Mouse (Mus musculus): ENCODE measurements around the gene Slc2a6. TPM values are rescaled to one million over a fixed set of nuclear protein-coding genes. Genes with fewer than 3 reads are reported as not detected.

Slc2a6 gene
- total and polyA plus RNA-seq, 3 experiments, result 22.1 to 55.9 (median 43.3) TPM

- TF ChIP-seq NELFE (IDR thresholded peaks at IDR 0.05; ENCODE audit: low read depth, low read length) (peak; percentile 67), E2F4 (IDR thresholded peaks at IDR 0.05; ENCODE audit: insufficient replicate concordance, low read depth, low read length) (no peak), CHD2 (IDR thresholded peaks at IDR 0.05; ENCODE audit: low read length) (no peak), USF2 (conservative IDR thresholded peaks at IDR 0.05; ENCODE audit: low read depth, low read length) (no peak), POLR2A (IDR thresholded peaks at IDR 0.05; ENCODE audit: low read depth, low read length) (peak; percentile 89), ZC3H11A (IDR thresholded peaks at IDR 0.05; ENCODE audit: low read depth, low read length) (no peak), IRF4 (IDR thresholded peaks at IDR 0.05; ENCODE audit: low read depth, low read length) (peak; percentile 6; the same call in 1 of the 2 replicates), ELF1 (IDR thresholded peaks at IDR 0.05; ENCODE audit: low read depth, low read length) (peak; percentile 36), TCF12 (IDR thresholded peaks at IDR 0.05; ENCODE audit: low read depth, low read length) (no peak), MAZ (IDR thresholded peaks at IDR 0.05; ENCODE audit: low read depth, low read length) (peak; percentile 27; the same call in 1 of the 2 replicates), ZNF384 (IDR thresholded peaks at IDR 0.05; ENCODE audit: low read depth, low read length) (no peak), SIN3A (IDR thresholded peaks at IDR 0.05; ENCODE audit: low read length) (peak; percentile 87), TBP (conservative IDR thresholded peaks at IDR 0.05; ENCODE audit: low read depth, low read length) (no peak), SMC3 (IDR thresholded peaks at IDR 0.05; ENCODE audit: low read depth, low read length) (no peak), KAT2A (IDR thresholded peaks at IDR 0.05; ENCODE audit: insufficient replicate concordance, low read length) (no peak), ZKSCAN1 (IDR thresholded peaks at IDR 0.05; ENCODE audit: borderline replicate concordance, low read depth, low read length) (no peak), BHLHE40 (IDR thresholded peaks at IDR 0.05; ENCODE audit: low read depth, low read length) (peak; percentile 11; the same call in 1 of the 2 replicates)
These were observed 18.0 kb downstream of the Slc2a6 start, which contains the start of gene Cacfd1 (continued) for GRCm38 (mm10) chr2:27009714-27010244.

GRCm38 (mm10) chr2:27007701-27008100 is 20.1 kb downstream of the Slc2a6 start:
- peaks cover 8% of the 10 kb centered on the region for H3K79me2 ChIP-seq (replicated peaks; ENCODE audit: control insufficient read depth, extremely low read depth, insufficient read depth, poor library complexity, severe bottlenecking)
- H3K4me3 ChIP-seq (replicated peaks in 1 of 3; ENCODE audit: low read depth in 2 of 3, low read length in 2 of 3, poor library complexity in 1 of 3), result no peak overlapping the region
- H3K27ac ChIP-seq (ENCODE audit: insufficient read depth, low read depth), result no peak overlapping the region
- dilution Hi-C loops (cut with MboI; ENCODE audit: extremely low pct_ligation_motif_present, extremely low pct_unique_long_range_greater_than_20kb, low sequenced_read_pairs), result no loop called here
- peaks cover 2% of the 10 kb centered on the region for H3K9me3 ChIP-seq (replicated peaks; ENCODE audit: low read length)
- peaks cover 0 to 7% of the 10 kb centered on the region in 2 experiments for H3K36me3 ChIP-seq (replicated peaks in 1 of 2; ENCODE audit: control insufficient read depth in 1 of 2, insufficient read depth in 1 of 2, low read length in 1 of 2)
- TF ChIP-seq MXI1 (IDR thresholded peaks at IDR 0.05; ENCODE audit: low read depth, low read length) (no peak), KAT2A (IDR thresholded peaks at IDR 0.05; ENCODE audit: insufficient replicate concordance, low read length) (no peak), TCF12 (IDR thresholded peaks at IDR 0.05; ENCODE audit: low read depth, low read length) (no peak), IRF4 (IDR thresholded peaks at IDR 0.05; ENCODE audit: low read depth, low read length) (no peak)
- in situ Hi-C loops (cut with MboI; ENCODE audit: low pct_ligation_motif_present, low pct_unique_long_range_greater_than_20kb, low sequenced_read_pairs), result loop anchor here (5.0 kb wide), 1 partner anchor 35 kb away; the partner anchor contains the start of gene Adamts13
- H3K4me2 ChIP-seq (ENCODE audit: insufficient read depth, low read depth, poor library complexity, severe bottlenecking), result no peak overlapping the region
- no peak for DNase-seq (ENCODE audit: extremely low read depth)
- H3K4me1 ChIP-seq (ENCODE audit: control insufficient read depth in 1 of 2, insufficient read depth in 2 of 2), result peaks cover 12 to 27% of the 10 kb centered on the region in 2 experiments
- H3K27me3 ChIP-seq (replicated peaks), result peaks cover 19% of the 10 kb centered on the region
- no peak overlapping the region for H3K9ac ChIP-seq (ENCODE audit: insufficient read depth, low read depth)
